Mouse (Mus musculus) frontal cortex, postnatal 36 days (tissue): ENCODE data around the gene Mrc1.

Experiments used
- DNase-seq, 2 experiments: peaks; one replicate each; pipeline ENCODE4 v3.0.0; 2022; ENCODE audit warnings: low spot score in 2 of 2

Mrc1 gene

DNA sequence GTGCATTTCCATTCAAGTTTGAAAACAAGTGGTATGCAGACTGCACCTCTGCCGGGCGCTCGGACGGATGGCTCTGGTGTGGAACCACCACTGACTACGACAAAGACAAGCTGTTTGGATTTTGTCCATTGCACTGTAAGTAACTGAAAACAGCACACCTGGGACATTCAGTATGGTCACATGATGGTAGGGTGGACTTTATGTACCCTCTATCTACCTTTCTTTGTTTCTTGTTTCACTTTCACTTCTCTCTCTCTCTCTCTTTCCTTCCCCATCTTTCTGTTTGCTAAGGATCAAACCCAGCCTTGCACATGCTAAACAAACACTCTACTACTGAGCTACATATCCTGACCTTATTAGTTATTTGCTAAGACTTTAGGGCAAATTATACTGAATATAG is 15.0 kb downstream of the Mrc1 start:
- DNase-seq = no peak

DNA sequence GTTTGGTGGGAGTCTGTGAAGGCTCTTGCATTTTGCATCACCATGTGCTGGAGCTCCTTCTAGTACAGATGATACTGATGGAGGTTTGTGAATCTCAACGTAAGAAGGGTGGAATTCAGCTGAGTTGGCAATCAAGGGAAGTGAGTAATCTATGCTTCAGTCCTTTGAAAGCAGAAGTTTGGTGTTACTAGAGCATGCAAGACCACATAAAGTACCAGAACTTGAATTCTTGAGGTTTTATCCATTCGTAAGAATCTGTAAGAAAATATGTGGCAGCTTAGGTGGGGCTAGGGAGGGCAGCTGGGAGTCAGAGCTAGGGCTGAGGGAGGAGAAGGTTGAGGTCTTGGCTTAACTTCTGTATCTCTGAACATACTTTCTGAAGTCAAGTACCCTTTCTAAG is 15.5 kb downstream of the Mrc1 start:
- DNase-seq = no peak

DNA sequence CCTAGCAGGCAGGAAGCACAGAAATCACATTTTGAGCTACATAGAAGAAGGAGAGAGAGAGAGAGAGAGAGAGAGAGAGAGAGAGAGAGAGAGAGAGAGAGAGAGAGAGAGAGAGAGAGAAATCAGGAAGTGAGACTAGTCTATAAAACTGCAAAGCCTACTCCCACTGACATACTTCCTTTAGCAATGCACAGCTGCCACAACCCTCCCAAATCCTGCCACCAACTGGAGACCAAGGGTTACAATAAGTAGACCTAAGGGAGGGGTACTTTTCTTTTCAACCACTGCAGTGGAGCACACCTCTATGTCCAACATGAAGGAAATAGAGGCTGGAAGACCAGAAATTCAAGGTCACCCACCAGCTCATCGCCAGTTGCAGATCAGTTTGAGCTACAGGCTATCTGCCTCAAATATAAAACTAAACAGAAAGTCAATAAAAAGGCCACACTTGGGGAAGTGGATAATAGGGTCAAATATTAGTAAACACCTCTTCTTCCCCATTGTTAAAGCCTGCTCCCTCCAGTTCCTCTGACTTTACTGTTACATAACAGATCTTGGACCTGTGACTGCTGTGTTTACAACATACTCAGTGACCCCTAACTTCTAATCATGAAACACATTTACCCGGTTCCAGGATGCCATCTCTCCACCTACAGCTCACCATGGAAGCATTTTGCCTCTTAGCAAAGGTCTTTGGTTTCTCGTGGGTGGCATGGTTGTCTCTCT is 20.8 kb downstream of the Mrc1 start:
- DNase-seq = no peak

DNA sequence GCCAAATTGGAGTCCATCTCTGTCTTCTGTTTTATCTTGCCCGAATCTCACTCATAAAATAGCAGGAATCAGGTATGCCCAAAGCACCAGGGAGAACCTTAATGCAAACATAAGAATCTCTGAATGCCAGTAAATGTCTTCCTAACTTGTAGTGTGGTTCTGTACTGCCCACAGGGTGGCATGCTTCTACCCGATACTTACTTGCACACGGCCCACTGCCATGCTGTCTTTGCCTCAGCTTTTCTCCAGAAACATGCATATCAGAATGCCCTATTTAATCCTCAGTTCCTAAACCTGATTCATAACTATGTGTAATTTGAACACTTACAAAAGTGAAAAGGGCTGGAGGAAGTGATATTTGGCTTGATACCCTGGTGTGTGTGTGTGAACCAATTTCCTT is 22.7 kb downstream of the Mrc1 start:
- no peak for DNase-seq

DNA sequence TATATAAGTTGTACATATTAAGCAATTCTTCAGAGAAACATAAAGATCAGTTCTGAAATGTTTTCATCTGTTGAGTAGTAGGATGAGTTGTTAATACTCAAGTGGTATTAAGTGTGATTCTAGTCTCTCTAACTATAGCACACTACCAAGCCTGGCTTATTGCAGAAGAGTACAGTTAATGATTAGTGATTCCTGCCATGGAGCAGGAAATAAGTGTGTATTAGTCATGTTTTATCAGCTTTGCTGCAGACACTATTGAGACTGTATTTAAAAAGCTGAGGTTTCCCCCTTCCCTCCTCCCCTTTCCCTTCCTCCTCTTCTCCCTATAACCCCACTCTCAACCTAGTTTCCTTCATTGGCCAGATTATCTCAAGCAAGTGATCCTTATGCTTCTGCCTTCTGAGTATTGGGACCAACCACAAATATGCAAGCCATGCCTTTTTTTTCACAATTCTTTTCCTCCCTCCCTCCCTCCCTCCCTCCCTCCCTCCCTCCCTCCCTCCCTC is 29.2 kb downstream of the Mrc1 start:
- no peak for DNase-seq

DNA sequence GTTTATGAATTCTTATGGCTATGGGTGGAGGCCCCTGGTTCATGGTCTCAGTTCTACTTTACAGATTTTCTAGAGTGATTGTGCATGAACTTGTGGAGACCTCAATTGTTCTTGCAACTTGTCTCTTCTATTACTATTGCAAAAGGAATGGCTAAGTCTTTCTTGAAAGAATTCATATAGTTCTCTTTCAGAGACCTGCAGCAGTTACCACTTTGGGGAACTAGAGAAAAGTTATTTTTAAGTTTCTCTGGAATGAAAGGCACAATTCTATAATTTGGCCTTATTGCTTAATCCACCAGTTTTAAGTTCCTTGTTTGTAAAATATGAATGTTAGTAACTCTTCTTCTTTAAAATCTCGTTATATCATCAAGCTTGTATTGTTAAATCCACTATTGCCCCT is 32.9 kb downstream of the Mrc1 start:
- no peak for DNase-seq

DNA sequence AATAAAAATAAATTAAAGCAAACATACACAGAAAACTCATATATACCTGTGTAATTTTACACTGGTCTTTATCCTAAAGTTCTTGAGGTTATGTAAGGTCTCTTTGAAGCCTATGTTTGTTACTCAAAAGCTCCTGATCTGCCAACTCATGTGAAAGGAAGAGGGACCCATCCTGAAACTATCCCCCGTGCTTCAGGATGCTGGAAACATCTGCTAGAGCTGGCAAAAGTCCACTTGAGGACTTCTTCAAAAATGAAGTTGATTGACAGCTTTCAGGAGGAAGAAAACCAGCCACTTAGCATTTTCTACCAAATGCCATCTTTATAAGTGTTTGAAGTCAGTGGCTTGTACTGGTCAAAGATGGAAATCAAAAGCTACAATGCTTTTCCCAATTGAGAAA is 40.0 kb downstream of the Mrc1 start:
- DNase-seq = no peak

DNA sequence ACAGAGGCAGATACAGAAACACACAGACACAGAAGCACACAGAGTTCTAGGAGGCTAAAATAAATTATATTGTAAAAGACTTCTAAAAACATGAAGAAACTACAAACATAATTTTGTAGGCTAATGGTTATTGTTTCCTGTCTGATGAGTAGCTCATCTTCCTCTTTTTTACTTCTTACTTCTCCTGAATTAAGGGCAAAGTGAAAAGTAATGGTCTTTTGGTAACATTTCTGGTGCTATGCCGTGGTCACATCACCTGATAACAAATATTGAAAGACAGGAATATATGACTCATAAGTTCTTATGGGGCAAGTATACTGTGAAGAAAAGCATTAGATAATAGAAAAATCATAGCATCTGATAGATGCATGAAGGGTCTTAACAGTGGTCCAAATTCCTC is 42.9 kb downstream of the Mrc1 start:
- DNase-seq = no peak

DNA sequence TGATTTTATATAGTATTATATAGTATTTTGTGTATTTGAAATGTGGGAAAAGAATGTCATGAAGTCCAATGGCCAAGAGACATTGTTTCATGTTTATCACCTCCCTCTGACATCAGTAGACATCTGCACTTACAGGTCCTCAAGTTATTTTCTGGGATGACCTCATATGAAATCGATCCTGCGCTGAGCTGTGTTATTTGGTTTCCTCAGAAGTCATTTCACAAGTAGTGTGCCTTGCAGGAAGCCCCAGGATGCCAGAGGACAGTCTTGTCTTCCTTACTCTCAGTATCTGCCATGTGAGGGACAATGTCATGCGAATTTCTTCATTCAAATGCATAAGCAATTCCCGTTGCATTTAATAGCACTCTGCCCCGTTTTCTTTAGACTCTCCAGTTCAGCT is 46.6 kb downstream of the Mrc1 start:
- no peak for DNase-seq

DNA sequence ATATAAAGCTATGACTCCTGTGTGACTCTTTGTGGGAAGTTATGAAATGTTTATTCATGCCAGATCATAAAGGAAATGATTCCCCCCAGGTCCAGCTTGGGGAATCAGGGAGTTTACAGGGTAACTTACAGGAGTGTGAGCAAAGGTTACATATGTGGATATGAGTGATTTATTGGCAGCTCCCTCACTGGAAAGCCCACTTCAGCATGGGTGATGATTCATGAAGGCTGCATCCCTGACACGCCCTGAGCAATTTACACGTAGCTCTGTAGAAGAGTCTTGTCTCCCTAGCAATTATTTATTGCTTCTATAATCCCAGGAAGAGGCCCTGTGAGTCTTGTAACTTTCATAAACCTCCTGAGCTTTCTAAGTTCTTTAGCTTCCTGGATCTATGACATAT is 50.1 kb downstream of the Mrc1 start:
- DNase-seq = no peak

DNA sequence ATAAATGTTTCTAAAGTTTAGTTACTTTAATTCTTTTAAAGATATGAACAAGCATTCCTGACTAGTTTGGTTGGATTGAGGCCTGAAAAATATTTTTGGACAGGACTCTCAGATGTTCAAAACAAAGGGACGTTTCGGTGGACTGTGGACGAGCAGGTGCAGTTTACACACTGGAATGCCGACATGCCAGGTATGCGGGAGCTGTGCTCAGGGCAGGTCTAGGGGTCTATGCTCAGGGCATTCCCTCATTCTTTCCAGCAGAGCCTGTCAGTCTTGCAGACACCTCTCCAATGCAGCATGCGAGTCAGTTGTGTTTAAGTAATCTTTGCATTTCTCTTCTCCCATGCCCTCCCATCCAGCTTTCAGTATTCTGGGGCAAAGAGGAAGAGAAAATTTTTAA is 50.6 kb downstream of the Mrc1 start:
- no peak for DNase-seq

DNA sequence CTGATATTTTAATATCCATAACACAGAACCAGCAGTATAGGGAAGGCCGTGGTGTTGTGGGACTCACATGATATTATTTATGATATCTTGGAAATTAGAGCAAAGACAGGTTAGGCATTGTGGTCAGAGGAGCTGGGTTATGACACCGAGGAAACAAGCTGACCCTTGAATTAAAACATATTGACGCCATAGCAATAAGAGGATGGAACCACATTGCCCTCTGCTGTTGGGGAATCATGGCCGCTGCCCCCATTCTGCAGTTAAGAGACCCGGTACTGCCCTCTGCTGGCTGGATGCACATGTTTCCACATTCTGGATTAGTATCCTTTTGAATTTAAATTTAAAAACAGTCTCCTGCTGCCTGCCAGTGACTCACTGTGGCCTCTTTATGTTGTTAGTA is 66.1 kb downstream of the Mrc1 start:
- peak; percentile 86 to 92 for DNase-seq

DNA sequence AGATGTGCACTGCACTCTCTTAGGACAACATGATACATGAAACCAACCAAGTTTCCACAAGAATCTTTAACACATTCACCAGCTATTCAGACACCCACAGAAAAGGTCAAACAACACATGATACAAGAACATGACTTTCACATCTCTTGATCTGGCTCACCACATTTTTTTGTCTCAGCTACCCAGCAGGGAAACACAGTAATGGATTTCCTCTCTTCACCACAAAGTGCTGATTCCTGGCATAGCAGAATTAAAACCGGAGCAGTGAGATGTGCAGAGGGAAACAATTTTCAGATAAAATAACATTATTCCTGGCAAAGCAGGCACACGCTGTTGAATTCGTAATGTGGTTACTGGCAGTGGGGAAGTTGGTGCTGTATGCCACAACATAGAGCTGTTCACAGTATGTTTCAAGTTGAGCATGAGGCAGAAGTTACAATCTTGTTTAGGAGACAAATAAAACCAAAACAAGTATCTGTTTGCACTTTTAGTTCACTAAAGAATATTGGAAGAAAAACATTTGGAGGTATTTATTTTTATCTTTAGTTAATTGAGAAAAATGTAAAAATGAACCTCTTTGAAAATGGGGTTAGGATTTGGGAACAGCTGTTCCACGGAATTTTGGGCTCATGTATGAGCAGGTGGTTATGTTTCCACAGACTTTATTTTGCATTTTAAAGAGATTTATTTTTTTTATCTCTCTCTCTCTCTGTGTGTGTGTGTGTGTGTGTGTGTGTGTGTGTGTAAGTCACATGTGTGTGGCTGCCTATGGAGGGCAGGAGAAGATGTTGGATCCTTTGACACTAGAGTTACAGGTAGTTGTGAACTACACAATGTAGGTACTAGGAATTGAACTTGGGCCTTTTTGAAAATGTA is 83.6 kb downstream of the Mrc1 start:
- no peak for DNase-seq

DNA sequence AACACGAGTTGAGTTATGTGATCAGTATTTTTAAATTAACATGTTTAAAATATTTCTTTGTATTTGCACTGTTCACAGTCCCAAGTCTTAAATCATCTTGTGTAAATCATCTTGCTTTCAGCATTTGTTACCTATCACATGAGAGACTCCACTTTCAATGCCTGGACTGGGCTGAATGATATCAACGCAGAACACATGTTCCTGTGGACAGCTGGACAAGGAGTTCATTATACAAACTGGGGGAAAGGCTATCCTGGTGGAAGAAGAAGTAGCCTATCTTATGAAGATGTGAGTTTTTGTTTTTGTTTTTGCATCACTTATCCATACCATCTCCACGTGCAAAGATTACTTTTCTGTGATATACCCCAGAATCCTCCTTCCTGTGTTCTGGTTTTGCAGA is 85.9 kb downstream of the Mrc1 start:
- no peak for DNase-seq

DNA sequence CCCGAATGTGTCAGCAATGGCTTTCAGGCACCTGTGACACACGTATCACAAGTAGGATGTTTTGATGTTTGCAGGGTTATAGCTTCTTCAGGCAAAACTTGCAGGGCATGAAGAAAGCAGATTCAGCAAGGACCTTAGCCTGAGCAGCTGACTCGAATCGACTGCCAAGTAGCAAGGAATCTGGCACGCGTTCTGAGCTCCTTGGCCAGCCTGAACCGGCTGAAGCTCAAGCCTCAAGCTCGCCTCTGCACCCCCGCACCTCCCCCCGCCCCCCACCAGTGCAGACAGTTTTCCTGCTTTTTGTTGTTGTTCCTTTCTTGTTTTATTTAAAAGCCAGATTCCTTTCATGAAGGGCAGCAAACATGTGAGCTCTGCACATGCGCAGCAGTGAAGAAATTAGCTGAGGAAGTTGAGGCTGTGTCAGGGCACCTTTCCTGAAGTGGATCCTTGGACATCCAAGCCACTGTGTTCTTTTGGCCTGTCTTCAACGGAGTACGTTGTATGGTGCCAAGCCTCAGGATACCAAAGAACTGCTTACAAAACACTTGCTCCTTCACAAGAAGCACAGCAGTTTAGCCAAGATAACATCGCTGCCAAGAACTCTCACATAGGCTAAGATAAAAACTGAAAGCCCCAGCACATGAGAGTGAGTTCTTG is 112.6 kb downstream of the Mrc1 start:
- peak; percentile 59 to 74 for DNase-seq

DNA sequence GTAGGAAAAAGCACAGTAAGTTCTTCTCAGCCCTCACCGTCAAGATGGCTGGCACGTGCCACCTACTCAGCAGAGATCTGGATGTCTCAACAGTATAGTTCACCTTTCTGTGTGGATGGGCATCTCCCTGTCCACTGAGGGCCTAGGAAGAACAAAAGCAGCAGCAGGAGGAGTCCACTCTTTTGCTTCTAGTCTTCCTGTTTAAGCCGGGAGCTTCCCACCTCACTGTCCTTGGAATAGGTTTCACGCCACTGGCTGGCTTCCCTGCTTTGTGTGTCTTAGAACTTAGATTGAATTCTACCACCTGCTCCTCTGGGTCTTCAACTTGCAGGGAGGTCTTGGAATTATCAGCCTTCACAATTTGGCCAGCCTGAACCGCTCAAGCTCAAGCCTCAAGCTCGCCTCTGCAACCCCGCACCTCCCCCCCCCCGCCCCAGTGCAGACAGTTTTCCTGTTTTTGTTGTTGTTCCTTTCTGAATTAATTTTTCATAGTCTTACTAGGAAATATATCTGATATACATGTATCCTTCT is 113.2 kb downstream of the Mrc1 start:
- DNase-seq = no peak
